Mouse (Mus musculus) cerebellum, adult 2 months (tissue): ENCODE measurements around the gene Mpi.

Experiments used
- CTCF ChIP-seq: fragments of 200-500 bp; IDR thresholded peaks from 2 replicates; pipeline ENCODE4 v1.5.1; 2011; ENCODE audit warnings: low read depth, mild to moderate bottlenecking, control low read depth, low read length, moderate library complexity, borderline replicate concordance; ENCODE audit not compliant: insufficient read depth
- POLR2A ChIP-seq: fragments of 200-500 bp; IDR thresholded peaks from 2 replicates; pipeline ENCODE4 v1.6.1; 2011; ENCODE audit warnings: low read length, control low read depth, borderline replicate concordance; ENCODE audit not compliant: insufficient read depth

- TF ChIP-seq CTCF (no peak), POLR2A (no peak)
Measured at GRCm38 (mm10) chr9:57598851-57599563, 46.4 kb upstream of the Mpi start.
